Mouse (Mus musculus): ENCODE results near the gene Nrxn2. TPM values are rescaled to one million over a fixed set of nuclear protein-coding genes. Genes with fewer than 3 reads are reported as not detected.

Gene Nrxn2
- total RNA-seq, 2 experiments from 2014 or later, result 404 to 465 TPM

- no peak for DNase-seq (ENCODE audit: extremely low spot score in 1 of 2, low spot score in 1 of 2)
These were observed 5.7 kb upstream of the Nrxn2 start for GRCm38 (mm10) chr19:6412798-6413197.

GRCm38 (mm10) chr19:6415454-6415853 is 3.1 kb upstream of the Nrxn2 start:
- DNase-seq (ENCODE audit: extremely low spot score in 1 of 2, low spot score in 1 of 2), result no peak

GRCm38 (mm10) chr19:6416124-6416770 is 2.3 kb upstream of the Nrxn2 start:
- no peak for DNase-seq (ENCODE audit: extremely low spot score in 1 of 2, low spot score in 1 of 2)

- no peak for DNase-seq (ENCODE audit: extremely low spot score in 1 of 2, low spot score in 1 of 2)
These were observed 1.4 kb upstream of the Nrxn2 start for GRCm38 (mm10) chr19:6416894-6417761.

GRCm38 (mm10) chr19:6418984-6419692 is 607 bp downstream of the Nrxn2 start:
- DNase-seq (ENCODE audit: extremely low spot score in 1 of 2, low spot score in 1 of 2), result no peak

- no peak for DNase-seq (ENCODE audit: extremely low spot score in 1 of 2, low spot score in 1 of 2)
These were observed 1.3 kb downstream of the Nrxn2 start for GRCm38 (mm10) chr19:6419805-6420310.

GRCm38 (mm10) chr19:6420481-6421210 is 2.1 kb downstream of the Nrxn2 start:
- DNase-seq (ENCODE audit: extremely low spot score in 1 of 2, low spot score in 1 of 2), result no peak

- DNase-seq (ENCODE audit: extremely low spot score in 1 of 2, low spot score in 1 of 2), result no peak
These were observed 2.7 kb downstream of the Nrxn2 start for GRCm38 (mm10) chr19:6421211-6421590.

GRCm38 (mm10) chr19:6422014-6422413 is 3.5 kb downstream of the Nrxn2 start:
- DNase-seq (ENCODE audit: extremely low spot score in 1 of 2, low spot score in 1 of 2), result no peak

GRCm38 (mm10) chr19:6423241-6423640 is 4.7 kb downstream of the Nrxn2 start:
- no peak for DNase-seq (ENCODE audit: extremely low spot score in 1 of 2, low spot score in 1 of 2)

GRCm38 (mm10) chr19:6424137-6424881 is 5.8 kb downstream of the Nrxn2 start:
- no peak for DNase-seq (ENCODE audit: extremely low spot score in 1 of 2, low spot score in 1 of 2)

GRCm38 (mm10) chr19:6425595-6425994 is 7.1 kb downstream of the Nrxn2 start:
- DNase-seq (ENCODE audit: extremely low spot score in 1 of 2, low spot score in 1 of 2), result no peak

- DNase-seq (ENCODE audit: extremely low spot score in 1 of 2, low spot score in 1 of 2), result no peak
These were observed 8.4 kb downstream of the Nrxn2 start for GRCm38 (mm10) chr19:6426703-6427500.

GRCm38 (mm10) chr19:6427653-6428434 is 9.3 kb downstream of the Nrxn2 start:
- no peak for DNase-seq (ENCODE audit: extremely low spot score in 1 of 2, low spot score in 1 of 2)

- DNase-seq (ENCODE audit: extremely low spot score in 1 of 2, low spot score in 1 of 2), result no peak
These were observed 10.1 kb downstream of the Nrxn2 start for GRCm38 (mm10) chr19:6428501-6429200.

- no peak for DNase-seq (ENCODE audit: extremely low spot score in 1 of 2, low spot score in 1 of 2)
These were observed 24.5 kb downstream of the Nrxn2 start for GRCm38 (mm10) chr19:6443016-6443415.

- DNase-seq (ENCODE audit: extremely low spot score in 1 of 2, low spot score in 1 of 2), result no peak
These were observed 27.4 kb downstream of the Nrxn2 start for GRCm38 (mm10) chr19:6445761-6446423.
